Mouse (Mus musculus) neural tube, embryonic 13.5 days (tissue): Measurements from ENCODE around the gene Ikzf2. TPM values are rescaled to one million over a fixed set of nuclear protein-coding genes. Genes with fewer than 3 reads are reported as not detected.
A peak's percentile ranks its signal among the peaks of the same experiment; 100 is the strongest.

Experiments used
- ATAC-seq: fragments of 200-750 bp; cut with Nextera tagmentation; 2 replicates; pipeline ENCODE4 v1.8.0; 2017; ENCODE audit warnings: low read depth, mild to moderate bottlenecking, moderate TSS enrichment, moderate library complexity
- H3K27ac ChIP-seq: fragments of 300-500 bp; sonication (generic); replicated peaks from 2 replicates; pipeline ENCODE4 v1.5.1; 2015; ENCODE audit warnings: moderate library complexity, mild to moderate bottlenecking, inconsistent platforms
- H3K27me3 ChIP-seq: fragments of 300-500 bp; sonication (generic); 2 replicates; pipeline ENCODE4 v1.6.1; 2015; ENCODE audit warnings: mild to moderate bottlenecking, inconsistent platforms
- H3K36me3 ChIP-seq: fragments of 300-500 bp; sonication (generic); 2 replicates; pipeline ENCODE4 v1.6.1; 2015; ENCODE audit warnings: mild to moderate bottlenecking, inconsistent platforms
- H3K4me1 ChIP-seq: fragments of 300-500 bp; sonication (generic); replicated peaks from 2 replicates; pipeline ENCODE4 v1.6.1; 2015; ENCODE audit warnings: inconsistent platforms
- H3K4me2 ChIP-seq: fragments of 300-500 bp; sonication (generic); 2 replicates; pipeline ENCODE4 v1.6.1; 2015; ENCODE audit warnings: inconsistent platforms, mild to moderate bottlenecking, moderate library complexity
- H3K4me3 ChIP-seq: fragments of 300-500 bp; sonication (generic); 2 replicates; pipeline ENCODE4 v1.5.1; 2015; ENCODE audit warnings: mild to moderate bottlenecking, inconsistent platforms
- H3K9ac ChIP-seq: fragments of 300-500 bp; sonication (generic); 2 replicates; pipeline ENCODE4 v1.6.1; 2015; ENCODE audit warnings: moderate library complexity, mild to moderate bottlenecking, inconsistent platforms
- H3K9me3 ChIP-seq: fragments of 300-500 bp; sonication (generic); 2 replicates; pipeline ENCODE4 v1.6.1; 2016; ENCODE audit warnings: inconsistent platforms
- WGBS: fragments of 180-500 bp; shearing (Covaris S2); methylation state at CpG from one replicate; pipeline ENCODE4 v1.1.7; 2015; 5-methylcytosine and 5-hydroxymethylcytosine counted together
- polyA plus RNA-seq: library from polyadenylated mRNA; unstranded; fragments of >200 nt; fragmentation: Nextera tagmentation; extraction: Ambion mirVana; gene quantifications from 2 replicates; pipeline ENCODE4 v1.2.1, GENCODE M21; 2015

Gene Ikzf2
- polyA plus RNA-seq, 1 experiment from 2014 or later, result 5.0 TPM

DNA sequence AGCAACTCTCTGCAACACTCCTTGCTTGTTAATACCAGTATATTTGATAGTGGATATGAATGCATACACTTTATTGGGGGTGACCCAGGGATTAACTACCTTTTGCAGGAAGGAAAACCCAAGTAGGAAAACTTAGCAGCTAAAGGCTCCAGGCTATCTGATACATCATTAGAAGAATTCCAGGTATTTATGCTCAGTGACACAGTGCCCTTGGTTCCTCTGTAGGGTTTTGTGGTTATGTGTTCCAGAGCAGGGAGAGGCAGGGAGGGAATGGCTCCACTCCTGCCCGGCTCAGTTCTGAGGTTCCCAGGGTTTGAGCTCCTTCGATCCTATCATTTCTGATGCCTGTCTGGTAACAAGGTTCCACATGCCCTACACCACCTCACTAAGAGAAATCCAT lies 165.4 kb downstream of the Ikzf2 start:
- no peak overlapping the region for H3K27ac ChIP-seq
- no peaks in the 10 kb centered on the region for H3K4me1 ChIP-seq
- WGBS, result 98% methylated on average over 2 of the region's 2 CpGs
- H3K9ac ChIP-seq, result no peak overlapping the region
- no peak overlapping the region for H3K4me3 ChIP-seq
- no peaks in the 10 kb centered on the region for H3K36me3 ChIP-seq
- no peak for ATAC-seq
- no peaks in the 10 kb centered on the region for H3K27me3 ChIP-seq
- H3K4me2 ChIP-seq, result no peak overlapping the region
- no peaks in the 10 kb centered on the region for H3K9me3 ChIP-seq

DNA sequence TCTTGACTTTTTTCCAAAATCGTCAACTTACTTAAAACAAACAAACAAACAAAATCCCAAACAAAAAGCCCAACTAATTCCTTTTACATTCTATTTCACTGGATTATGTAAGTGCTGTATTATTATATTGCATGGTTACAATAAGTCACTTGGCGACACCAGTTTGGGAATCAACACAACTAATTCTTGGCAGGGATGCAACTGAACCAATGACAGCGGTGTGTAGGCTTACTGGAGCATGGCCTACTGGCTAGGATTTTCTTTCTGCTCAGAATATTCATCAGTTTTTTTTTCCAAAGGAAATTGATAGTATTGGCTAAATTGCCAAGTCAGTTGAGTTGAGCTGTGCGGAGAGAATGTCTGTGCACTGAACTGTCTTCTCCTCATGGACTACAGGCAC lies 167.7 kb downstream of the Ikzf2 start:
- WGBS, result 98% methylated on average over 4 of the region's 4 CpGs
- H3K9ac ChIP-seq, result no peak overlapping the region
- no peak overlapping the region for H3K4me2 ChIP-seq

DNA sequence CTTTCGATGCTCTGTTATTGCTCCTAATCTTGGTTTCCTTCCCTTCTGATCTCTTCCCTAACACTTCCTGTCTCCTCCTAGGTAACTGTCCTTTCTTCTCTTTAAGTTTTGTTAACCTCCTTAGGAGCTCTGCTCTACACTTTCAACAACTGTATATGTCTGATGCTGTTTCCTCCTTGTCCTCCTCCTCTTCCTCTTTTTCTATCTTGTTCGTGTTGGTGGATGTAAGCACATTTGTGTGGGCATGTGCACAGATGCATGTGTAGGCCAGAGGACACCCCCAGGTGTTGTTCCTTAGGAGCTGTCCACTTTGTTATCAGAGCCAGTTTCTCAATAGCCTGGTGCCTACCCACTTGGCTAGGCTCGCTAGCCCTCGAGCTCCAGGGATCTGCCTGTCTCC lies 169.0 kb downstream of the Ikzf2 start:
- Histone ChIP-seq H3K4me1 (0 out of 2 replicates have a peak, but pooled peaks cover 4% of the 10 kb centered on the region), H3K9ac (no peak overlapping the region)
- ATAC-seq, result no peak

More for the DNA sequence above, 167.7 kb downstream of the Ikzf2 start:
- H3K27me3 ChIP-seq, result no peaks in the 10 kb centered on the region
- no peak overlapping the region for H3K4me3 ChIP-seq
- H3K9me3 ChIP-seq, result no peaks in the 10 kb centered on the region
- H3K4me1 ChIP-seq, result no peaks in the 10 kb centered on the region
- no peaks in the 10 kb centered on the region for H3K36me3 ChIP-seq
- ATAC-seq, result no peak
- no peak overlapping the region for H3K27ac ChIP-seq

GRCm38 (mm10) chr1:69516144-69516543 lies 170.9 kb downstream of the Ikzf2 start:
- Histone ChIP-seq H3K9me3 (no peaks in the 10 kb centered on the region), H3K4me1 (0 out of 2 replicates have a peak, but pooled peaks cover 4% of the 10 kb centered on the region), H3K27me3 (no peaks in the 10 kb centered on the region), H3K27ac (no peak overlapping the region), H3K4me3 (no peak overlapping the region), H3K4me2 (no peak overlapping the region), H3K36me3 (no peaks in the 10 kb centered on the region), H3K9ac (no peak overlapping the region)
- WGBS, result 90% methylated on average over 5 of the region's 5 CpGs
- ATAC-seq, result no peak

More for the DNA sequence above, 169.0 kb downstream of the Ikzf2 start:
- no peaks in the 10 kb centered on the region for H3K9me3 ChIP-seq
- H3K27ac ChIP-seq, result no peak overlapping the region
- no peak overlapping the region for H3K4me2 ChIP-seq
- no peak overlapping the region for H3K4me3 ChIP-seq
- 88% methylated on average over 4 of the region's 4 CpGs for WGBS
- H3K36me3 ChIP-seq, result no peaks in the 10 kb centered on the region
- no peaks in the 10 kb centered on the region for H3K27me3 ChIP-seq

- Histone ChIP-seq H3K27ac (no peak overlapping the region), H3K27me3 (no peaks in the 10 kb centered on the region), H3K9me3 (no peaks in the 10 kb centered on the region), H3K9ac (no peak overlapping the region), H3K4me2 (no peak overlapping the region), H3K4me1 (0 out of 2 replicates have a peak, but pooled peaks cover 4% of the 10 kb centered on the region), H3K4me3 (no peak overlapping the region), H3K36me3 (no peaks in the 10 kb centered on the region)
- ATAC-seq, result no peak
- WGBS, result 54% methylated on average over 5 of the region's 5 CpGs
Measured at GRCm38 (mm10) chr1:69513595-69514250, 173.3 kb downstream of the Ikzf2 start.

GRCm38 (mm10) chr1:69508275-69508674 lies 178.8 kb downstream of the Ikzf2 start:
- ATAC-seq, result no peak
- no peaks in the 10 kb centered on the region for H3K36me3 ChIP-seq
- H3K27me3 ChIP-seq, result no peaks in the 10 kb centered on the region
- H3K27ac ChIP-seq, result no peak overlapping the region
- no peak overlapping the region for H3K4me3 ChIP-seq
- no peak overlapping the region for H3K4me2 ChIP-seq
- no peaks in the 10 kb centered on the region for H3K9me3 ChIP-seq
- 62% methylated on average over 3 of the region's 3 CpGs for WGBS
- no peaks in the 10 kb centered on the region for H3K4me1 ChIP-seq
- H3K9ac ChIP-seq, result no peak overlapping the region

DNA sequence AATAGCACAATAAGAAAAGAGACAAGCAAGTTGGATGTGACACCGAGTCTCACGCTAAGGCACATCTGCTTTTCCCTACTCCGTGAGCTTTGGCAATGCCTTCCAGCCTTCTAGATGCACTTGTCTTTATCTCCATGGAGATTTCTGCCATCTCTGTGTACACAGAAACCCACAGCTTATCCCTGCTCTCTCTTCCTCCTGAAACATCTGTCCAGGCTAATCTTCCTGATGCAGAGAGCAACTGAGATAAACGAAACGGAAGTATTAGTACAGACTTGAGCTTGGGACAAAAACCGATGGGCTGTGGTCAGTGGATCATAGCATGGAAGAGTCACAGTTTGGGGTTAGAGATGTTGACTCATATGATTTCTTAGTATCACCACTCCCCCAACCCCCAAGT lies 179.5 kb downstream of the Ikzf2 start:
- H3K27ac ChIP-seq, result no peak overlapping the region
- no peaks in the 10 kb centered on the region for H3K9me3 ChIP-seq
- ATAC-seq, result no peak
- no peaks in the 10 kb centered on the region for H3K4me1 ChIP-seq
- WGBS, result 93% methylated on average over 6 of the region's 6 CpGs
- H3K36me3 ChIP-seq, result no peaks in the 10 kb centered on the region
- H3K4me3 ChIP-seq, result no peak overlapping the region
- H3K9ac ChIP-seq, result no peak overlapping the region
- H3K27me3 ChIP-seq, result no peaks in the 10 kb centered on the region
- no peak overlapping the region for H3K4me2 ChIP-seq

DNA sequence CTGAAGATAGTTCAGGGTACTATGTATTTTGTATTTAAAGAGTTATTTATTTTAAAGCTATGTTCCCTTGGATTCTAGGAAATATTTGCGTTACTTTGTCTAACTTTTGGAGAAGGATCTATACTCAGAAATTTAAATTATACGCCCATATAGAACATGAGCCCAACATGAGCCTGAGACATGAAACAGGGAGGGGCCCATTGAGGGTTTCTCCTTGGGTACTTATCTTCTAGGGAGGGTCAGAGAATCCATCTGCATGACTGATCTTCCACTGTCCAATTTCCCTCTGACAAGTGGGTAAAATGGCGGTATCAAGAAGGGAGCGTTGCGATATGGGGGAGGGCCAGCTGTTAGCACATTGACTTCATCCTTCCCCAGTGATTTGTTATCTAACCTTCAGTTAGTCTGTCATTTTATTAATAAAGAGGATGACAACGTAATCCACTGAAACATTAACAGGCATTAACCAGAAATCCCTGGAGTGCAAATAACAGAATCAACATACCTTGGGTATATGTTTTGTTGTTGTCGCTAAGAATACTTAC lies 180.4 kb downstream of the Ikzf2 start:
- no peak overlapping the region for H3K27ac ChIP-seq
- H3K4me1 ChIP-seq, result no peaks in the 10 kb centered on the region
- no peak overlapping the region for H3K4me2 ChIP-seq
- WGBS, result 93% methylated on average over 7 of the region's 7 CpGs
- H3K36me3 ChIP-seq, result no peaks in the 10 kb centered on the region
- H3K27me3 ChIP-seq, result no peaks in the 10 kb centered on the region
- no peak overlapping the region for H3K9ac ChIP-seq
- H3K9me3 ChIP-seq, result no peaks in the 10 kb centered on the region
- no peak overlapping the region for H3K4me3 ChIP-seq
- ATAC-seq, result no peak

GRCm38 (mm10) chr1:69506011-69506410 lies 181.0 kb downstream of the Ikzf2 start:
- no peak overlapping the region for H3K9ac ChIP-seq
- H3K36me3 ChIP-seq, result no peaks in the 10 kb centered on the region
- 90% methylated on average over 6 of the region's 6 CpGs for WGBS
- no peaks in the 10 kb centered on the region for H3K9me3 ChIP-seq
- no peaks in the 10 kb centered on the region for H3K27me3 ChIP-seq
- H3K4me1 ChIP-seq, result no peaks in the 10 kb centered on the region
- H3K27ac ChIP-seq, result no peak overlapping the region
- no peak overlapping the region for H3K4me3 ChIP-seq
- ATAC-seq, result no peak
- no peak overlapping the region for H3K4me2 ChIP-seq

- Histone ChIP-seq H3K9ac (no peak overlapping the region), H3K4me3 (no peak overlapping the region), H3K4me2 (no peak overlapping the region), H3K9me3 (no peaks in the 10 kb centered on the region), H3K27ac (no peak overlapping the region), H3K27me3 (no peaks in the 10 kb centered on the region), H3K36me3 (no peaks in the 10 kb centered on the region), H3K4me1 (peaks cover 7% of the 10 kb centered on the region)
- WGBS, result 90% methylated on average over 3 of the region's 3 CpGs
- no peak for ATAC-seq
Measured at GRCm38 (mm10) chr1:69500388-69500787, 186.7 kb downstream of the Ikzf2 start.

GRCm38 (mm10) chr1:69499652-69500051 lies 187.4 kb downstream of the Ikzf2 start:
- Histone ChIP-seq H3K27ac (no peak overlapping the region), H3K36me3 (no peaks in the 10 kb centered on the region), H3K4me3 (no peak overlapping the region), H3K9me3 (no peaks in the 10 kb centered on the region), H3K4me2 (no peak overlapping the region), H3K9ac (no peak overlapping the region), H3K27me3 (no peaks in the 10 kb centered on the region), H3K4me1 (peaks cover 7% of the 10 kb centered on the region)
- ATAC-seq, result no peak
- WGBS, result 90% methylated on average over 5 of the region's 5 CpGs

DNA sequence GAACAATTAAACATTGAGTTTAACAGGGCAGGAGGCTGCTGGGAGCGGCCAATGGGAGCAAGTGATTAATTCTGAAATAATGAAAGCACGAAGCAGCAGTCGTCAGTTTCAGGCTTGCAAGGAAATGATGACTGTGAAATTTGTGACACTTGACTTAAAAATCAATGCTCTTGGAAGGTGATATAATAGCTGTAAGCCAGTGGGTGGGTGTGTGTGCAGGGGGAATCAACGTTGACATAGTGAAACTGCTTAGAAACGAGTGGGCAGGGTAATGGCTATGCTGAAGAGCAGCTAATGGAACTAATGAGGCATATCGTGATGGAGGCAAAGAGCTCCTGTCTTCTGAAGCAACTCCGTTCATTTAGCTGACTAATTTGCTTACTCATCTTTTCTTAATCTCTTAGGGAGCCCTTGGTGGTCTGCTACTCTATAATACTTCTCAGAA lies 188.2 kb downstream of the Ikzf2 start:
- H3K27ac ChIP-seq, result no peak overlapping the region
- no peaks in the 10 kb centered on the region for H3K9me3 ChIP-seq
- no peak overlapping the region for H3K9ac ChIP-seq
- ATAC-seq, result peak; percentile 40; the same call in 1 of the 2 replicates
- no peak overlapping the region for H3K4me3 ChIP-seq
- H3K27me3 ChIP-seq, result no peaks in the 10 kb centered on the region
- peaks cover 7% of the 10 kb centered on the region for H3K4me1 ChIP-seq
- no peaks in the 10 kb centered on the region for H3K36me3 ChIP-seq
- WGBS, result 11% methylated on average over 7 of the region's 7 CpGs
- H3K4me2 ChIP-seq, result peak overlapping the region; percentile 30

- H3K9ac ChIP-seq, result no peak overlapping the region
- H3K36me3 ChIP-seq, result no peaks in the 10 kb centered on the region
- H3K27ac ChIP-seq, result no peak overlapping the region
- no peak overlapping the region for H3K4me2 ChIP-seq
- no peak overlapping the region for H3K4me3 ChIP-seq
- no peaks in the 10 kb centered on the region for H3K9me3 ChIP-seq
- H3K4me1 ChIP-seq, result peaks cover 7% of the 10 kb centered on the region
- 84% methylated on average over 4 of the region's 4 CpGs for WGBS
- no peak for ATAC-seq
- no peaks in the 10 kb centered on the region for H3K27me3 ChIP-seq
Measured at GRCm38 (mm10) chr1:69496055-69496454, 191.0 kb downstream of the Ikzf2 start.
